Mouse (Mus musculus) liver, adult 2 months (tissue): ENCODE results near the gene Gm47791. TPM values are rescaled to one million over a fixed set of nuclear protein-coding genes. Genes with fewer than 3 reads are reported as not detected.

Source experiments
- DNase-seq: peaks from one replicate; pipeline ENCODE4 v3.0.0-alpha.2; 2011; ENCODE audit warnings: low read depth, low spot score; ENCODE audit errors: extremely low read depth
- H3K27ac ChIP-seq: fragments of 200-500 bp; replicated peaks from 2 replicates; pipeline ENCODE4 v1.5.1; 2012; ENCODE audit warnings: low read depth, mild to moderate bottlenecking, control low read depth, inconsistent platforms, low read length; ENCODE audit not compliant: insufficient read depth
- H3K27me3 ChIP-seq: fragments of 200-500 bp; 2 replicates; pipeline ENCODE4 v1.6.1; 2012; ENCODE audit warnings: mild to moderate bottlenecking, moderate library complexity, low read length, inconsistent platforms; ENCODE audit not compliant: control insufficient read depth, insufficient read depth
- H3K36me3 ChIP-seq: fragments of 200-500 bp; 2 replicates; pipeline ENCODE4 v1.6.1; 2012; ENCODE audit warnings: low read length, inconsistent platforms; ENCODE audit not compliant: control insufficient read depth, insufficient read depth
- H3K4me1 ChIP-seq: fragments of 200-500 bp; 2 replicates; pipeline ENCODE4 v1.6.1; 2011; ENCODE audit warnings: low read length; ENCODE audit not compliant: control insufficient read depth, insufficient read depth
- H3K4me3 ChIP-seq: fragments of 200-500 bp; 2 replicates; pipeline ENCODE4 v1.5.1; 2011; ENCODE audit warnings: low read depth, mild to moderate bottlenecking, control low read depth, low read length, moderate library complexity; ENCODE audit not compliant: insufficient read depth
- H3K79me2 ChIP-seq: fragments of 200-500 bp; 2 replicates; pipeline ENCODE4 v1.6.1; 2012; ENCODE audit warnings: inconsistent platforms, mild to moderate bottlenecking, low read length, moderate library complexity; ENCODE audit not compliant: control insufficient read depth, insufficient read depth
- H3K9ac ChIP-seq: fragments of 200-500 bp; 2 replicates; pipeline ENCODE4 v1.6.1; 2012; ENCODE audit warnings: low read depth, mild to moderate bottlenecking, control low read depth, inconsistent platforms, low read length
- CTCF ChIP-seq: fragments of 200-500 bp; IDR thresholded peaks from 2 replicates; pipeline ENCODE4 v1.5.1; 2011; ENCODE audit warnings: low read depth, low read length, control low read depth
- POLR2A ChIP-seq: fragments of 200-500 bp; IDR thresholded peaks from 2 replicates; pipeline ENCODE4 v1.6.1; 2011; ENCODE audit warnings: low read length, control low read depth; ENCODE audit not compliant: insufficient read depth; ENCODE audit errors: extremely low read depth
- WGBS: fragments of 180-500 bp; shearing (Covaris S2); methylation state at CpG from one replicate; pipeline ENCODE4 v1.1.7; 2018; 5-methylcytosine and 5-hydroxymethylcytosine counted together
- polyA plus RNA-seq: library from polyadenylated mRNA; depleted of rRNA; stranded (reverse); fragments of >200 nt; gene quantifications from 2 replicates; pipeline ENCODE4 v1.2.3, GENCODE M21; 2012; rRNA removed
- total RNA-seq: library from RNA; depleted of rRNA; stranded (reverse); fragments of >200 nt; gene quantifications from 2 replicates; pipeline ENCODE4 v1.2.3, GENCODE M21; 2014; rRNA removed

The Gm47791 gene
- total and polyA plus RNA-seq, 2 experiments, result not detected

DNA sequence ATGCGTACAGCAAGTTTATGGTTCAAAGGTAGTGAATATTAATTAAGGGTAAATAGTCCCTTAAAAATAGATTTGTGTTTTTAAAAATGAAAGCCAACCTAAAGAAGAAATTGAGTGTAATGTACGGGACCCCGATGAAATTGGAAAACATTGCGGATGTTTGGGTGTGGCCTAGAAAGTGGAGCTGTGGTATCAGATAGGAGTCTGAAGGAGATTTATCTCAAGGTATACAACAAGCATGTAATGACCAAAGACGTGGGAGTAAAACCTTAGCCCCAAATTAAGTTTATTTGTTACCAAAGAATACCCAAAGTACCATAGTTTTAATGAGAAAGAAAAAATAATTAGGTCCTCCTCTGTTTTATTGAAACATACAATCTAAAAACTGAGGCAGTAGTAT, 44.6 kb downstream of the Gm47791 start:
- Histone ChIP-seq H3K4me1 (peaks cover 3% of the 10 kb centered on the region; the same call in 1 of the 2 replicates), H3K79me2 (peaks cover 6% of the 10 kb centered on the region; the same call in 1 of the 2 replicates), H3K9ac (no peak overlapping the region), H3K27ac (no peak overlapping the region), H3K27me3 (no peaks in the 10 kb centered on the region), H3K4me3 (no peak overlapping the region), H3K36me3 (peaks cover 30% of the 10 kb centered on the region)
- no peak for DNase-seq
- TF ChIP-seq CTCF, result no peak
- no peak for TF ChIP-seq POLR2A
- whole genome bisulfite sequencing, result 89% methylated on average over 5 of the region's 5 CpGs

GRCm38 (mm10) chr1:82725875-82726185, 45.2 kb downstream of the Gm47791 start:
- no peak for TF ChIP-seq POLR2A
- TF ChIP-seq CTCF, result no peak
- no peak overlapping the region for H3K27ac ChIP-seq
- H3K36me3 ChIP-seq, result peaks cover 24% of the 10 kb centered on the region
- H3K79me2 ChIP-seq, result peaks cover 6% of the 10 kb centered on the region; the same call in 1 of the 2 replicates
- H3K4me1 ChIP-seq, result peaks cover 3% of the 10 kb centered on the region; the same call in 1 of the 2 replicates
- 63% methylated on average over 4 of the region's 4 CpGs for WGBS
- DNase-seq, result no peak
- no peak overlapping the region for H3K4me3 ChIP-seq
- no peaks in the 10 kb centered on the region for H3K27me3 ChIP-seq
- no peak overlapping the region for H3K9ac ChIP-seq

DNA sequence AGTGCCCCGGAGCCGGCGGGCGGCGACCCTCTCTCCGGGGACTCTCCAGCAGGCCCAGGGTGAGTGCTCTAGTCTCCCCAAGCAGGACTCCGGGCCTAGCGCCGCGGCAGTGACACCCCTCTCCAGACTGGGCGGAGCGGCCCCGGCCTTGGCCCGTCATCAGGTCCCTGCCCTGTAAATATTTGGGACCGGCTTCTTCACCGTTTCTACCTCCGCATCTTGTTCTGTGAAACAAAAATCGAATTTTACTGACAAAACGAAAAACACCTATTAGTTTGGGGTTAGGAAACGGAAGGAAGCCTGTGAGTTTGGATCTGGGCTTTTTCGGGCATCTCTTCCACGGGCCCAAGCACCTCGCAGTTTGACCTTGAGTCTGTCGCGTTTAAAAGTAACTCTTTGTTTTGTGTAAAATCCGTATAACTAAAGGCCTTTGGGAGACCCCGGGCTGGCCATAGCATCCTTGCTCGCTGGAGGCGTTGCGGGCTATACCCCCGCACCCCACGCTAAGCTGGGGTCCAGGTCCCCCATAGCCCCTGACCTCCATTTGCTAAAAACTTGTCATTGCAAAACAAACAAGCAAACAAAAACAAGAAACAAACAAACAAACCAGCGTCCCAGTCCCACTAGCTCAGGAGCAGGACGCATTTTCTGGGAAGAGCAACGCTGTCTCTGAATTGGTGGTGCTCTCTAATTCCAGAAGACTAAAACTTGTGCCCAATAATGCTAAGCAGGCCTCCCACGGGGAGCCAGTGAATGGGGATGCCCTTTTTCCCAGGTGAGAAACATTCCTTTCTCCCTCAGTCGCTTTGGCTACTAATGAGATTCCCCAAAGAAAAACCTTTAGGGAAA, 45.8 kb downstream of the Gm47791 start:
- TF ChIP-seq POLR2A (no peak), CTCF (no peak)
- Histone ChIP-seq H3K27ac (peak overlapping the region; percentile 97), H3K27me3 (no peaks in the 10 kb centered on the region), H3K4me1 (peaks cover 3% of the 10 kb centered on the region; the same call in 1 of the 2 replicates), H3K36me3 (peaks cover 20% of the 10 kb centered on the region), H3K79me2 (peaks cover 6% of the 10 kb centered on the region; the same call in 1 of the 2 replicates), H3K4me3 (peak overlapping the region; percentile 86), H3K9ac (peak overlapping the region; percentile 94)
- WGBS, result under 1% methylated on average over 37 of the region's 37 CpGs
- DNase-seq, result peak; percentile 80

DNA sequence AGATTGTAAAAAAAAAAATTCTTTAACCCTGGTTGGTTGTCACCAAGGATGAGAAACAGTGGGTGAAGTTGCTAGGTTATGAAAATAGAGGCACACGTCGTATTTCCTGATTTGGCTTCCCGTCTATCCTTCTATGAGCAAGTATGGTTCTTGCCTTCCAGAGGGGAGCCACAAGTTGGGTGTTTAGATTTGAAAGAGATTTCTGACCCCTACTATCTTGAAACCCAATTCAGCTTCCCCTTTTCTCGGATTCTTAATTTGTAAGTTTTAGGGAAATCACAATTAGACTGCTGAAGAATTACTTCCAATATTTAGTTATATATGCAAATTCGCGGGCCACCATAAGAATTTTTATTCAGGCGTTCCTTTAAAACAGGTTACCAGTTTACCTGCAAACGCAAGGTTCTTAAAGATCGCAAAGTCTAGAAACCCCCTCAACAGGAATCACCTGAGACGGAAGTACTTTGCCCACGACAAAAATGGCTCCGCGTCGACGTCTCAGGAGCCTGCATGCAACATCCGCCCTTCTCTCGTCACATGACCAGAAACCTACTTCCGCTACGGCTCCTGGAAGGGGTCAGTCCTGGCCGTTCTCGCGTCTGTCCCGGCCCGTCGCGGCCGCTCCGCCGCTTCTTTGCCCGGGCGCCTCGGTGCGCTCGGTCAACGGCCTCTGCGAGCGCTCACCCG, 46.6 kb downstream of the Gm47791 start, which contains the start of gene Mff:
TSS of gene Mff (plus strand) at position 552 of the 687 bp plus-strand sequence.
- Histone ChIP-seq H3K36me3 (peaks cover 17% of the 10 kb centered on the region), H3K4me1 (peaks cover 3% of the 10 kb centered on the region; the same call in 1 of the 2 replicates), H3K27me3 (no peaks in the 10 kb centered on the region), H3K4me3 (peak within 1 kb of the TSS; percentile 86), H3K79me2 (peaks cover 6% of the 10 kb centered on the region; the same call in 1 of the 2 replicates), H3K9ac (peak within 1 kb of the TSS; percentile 94), H3K27ac (peak within 1 kb of the TSS; percentile 97)
- 8% methylated on average over 38 of the region's 38 CpGs for WGBS
- TF ChIP-seq CTCF (no peak), POLR2A (peak; percentile 33; the same call in 1 of the 2 replicates)
- DNase-seq, result peak; percentile 93

Other genes starting within 250 kb of the Gm47791 start
- 0.13 and 0.18 TPM in 2 replicates for gene Col4a4, start 184.4 kb downstream of the Gm47791 start, total RNA-seq
- 0.06 and 0.14 TPM in 2 replicates for gene Col4a4, start 184.4 kb downstream of the Gm47791 start, polyA plus RNA-seq
- gene Col4a3, start 184.3 kb downstream of the Gm47791 start, total RNA-seq, result 0.27 and 1.2 TPM in 2 replicates
- 0.27 and 0.28 TPM in 2 replicates for gene Col4a3, start 184.3 kb downstream of the Gm47791 start, polyA plus RNA-seq
- 55.2 and 58.3 TPM in 2 replicates for gene Mff, start 46.4 kb downstream of the Gm47791 start, total RNA-seq
- gene Mff, start 46.4 kb downstream of the Gm47791 start, polyA plus RNA-seq, result 32.4 and 38.1 TPM in 2 replicates
- not detected in 2 replicates for gene Tm4sf20, start 2.8 kb downstream of the Gm47791 start, total RNA-seq
- gene Tm4sf20, start 2.8 kb downstream of the Gm47791 start, polyA plus RNA-seq, result not detected in 2 replicates
- 13.1 and 14.8 TPM in 2 replicates for gene Agfg1, start 68.2 kb upstream of the Gm47791 start, total RNA-seq
- 11.7 and 13.6 TPM in 2 replicates for gene Agfg1, start 68.2 kb upstream of the Gm47791 start, polyA plus RNA-seq
- not detected in 2 replicates for gene A030005L19Rik, start 142.1 kb upstream of the Gm47791 start, total RNA-seq
- 0.18 TPM in 1 of 2 replicates, not detected in the other for gene A030005L19Rik, start 142.1 kb upstream of the Gm47791 start, polyA plus RNA-seq
- not detected in 2 replicates for gene A030014E15Rik, start 153.7 kb upstream of the Gm47791 start, total RNA-seq
- not detected in 2 replicates for gene A030014E15Rik, start 153.7 kb upstream of the Gm47791 start, polyA plus RNA-seq
- gene Gm6217, start 160.2 kb upstream of the Gm47791 start, total RNA-seq, result not detected in 2 replicates
- not detected in 2 replicates for gene Gm6217, start 160.2 kb upstream of the Gm47791 start, polyA plus RNA-seq
- not detected in 2 replicates for gene A030003K21Rik, start 172.1 kb upstream of the Gm47791 start, total RNA-seq
- gene A030003K21Rik, start 172.1 kb upstream of the Gm47791 start, polyA plus RNA-seq, result not detected in 2 replicates
- not detected in 2 replicates for gene Gm7544, start 184.8 kb upstream of the Gm47791 start, total RNA-seq
- not detected in 2 replicates for gene Gm7544, start 184.8 kb upstream of the Gm47791 start, polyA plus RNA-seq
- gene Gm47955, start 189.0 kb upstream of the Gm47791 start, total RNA-seq, result not detected in 2 replicates
- gene Gm47955, start 189.0 kb upstream of the Gm47791 start, polyA plus RNA-seq, result not detected in 2 replicates
- gene Gm47959, start 229.3 kb upstream of the Gm47791 start, total RNA-seq, result not detected in 2 replicates
- not detected in 2 replicates for gene Gm47959, start 229.3 kb upstream of the Gm47791 start, polyA plus RNA-seq